Mouse (Mus musculus): ENCODE measurements around the gene B230118H07Rik.

GRCm38 (mm10) chr2:101679164-101679784, 29.9 kb upstream of the B230118H07Rik start:
- TF ChIP-seq CTCF (IDR thresholded peaks at IDR 0.05; ENCODE audit: insufficient read depth, low read depth, low read length) (no peak), POLR2A (IDR thresholded peaks at IDR 0.05; ENCODE audit: insufficient read depth, low read depth, low read length) (no peak)
